Mouse (Mus musculus): Measurements from ENCODE around the gene H2-T3.
"Not testable (repeated sequence)": the region's sequence is repeated elsewhere in the genome, so short reads cannot be mapped to it uniquely, and the experiment has no call there.

Gene H2-T3

DNA sequence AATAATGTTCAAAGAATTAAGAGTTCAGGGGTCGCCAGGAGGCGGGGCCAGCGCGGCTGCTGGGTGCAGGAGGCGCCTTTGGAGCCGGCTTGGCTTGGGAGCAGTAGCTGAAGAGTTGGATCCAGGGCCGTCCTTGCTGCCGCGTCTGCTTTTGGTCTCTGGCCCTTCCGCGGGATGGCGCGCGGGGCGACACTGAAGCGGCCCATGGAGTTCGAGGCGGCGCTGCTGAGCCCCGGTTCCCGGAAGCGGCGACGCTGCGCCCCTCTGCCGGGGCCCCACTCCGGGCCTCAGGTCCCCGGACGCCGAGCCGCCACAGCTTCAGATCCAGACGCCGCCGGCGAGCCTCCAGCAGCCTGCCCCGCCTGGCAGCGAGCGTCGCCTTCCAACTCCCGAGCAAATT is 11.1 kb downstream of the H2-T3 start:
- not testable (repeated sequence) for DNase-seq (ENCODE audit: low read depth, low spot score)

DNA sequence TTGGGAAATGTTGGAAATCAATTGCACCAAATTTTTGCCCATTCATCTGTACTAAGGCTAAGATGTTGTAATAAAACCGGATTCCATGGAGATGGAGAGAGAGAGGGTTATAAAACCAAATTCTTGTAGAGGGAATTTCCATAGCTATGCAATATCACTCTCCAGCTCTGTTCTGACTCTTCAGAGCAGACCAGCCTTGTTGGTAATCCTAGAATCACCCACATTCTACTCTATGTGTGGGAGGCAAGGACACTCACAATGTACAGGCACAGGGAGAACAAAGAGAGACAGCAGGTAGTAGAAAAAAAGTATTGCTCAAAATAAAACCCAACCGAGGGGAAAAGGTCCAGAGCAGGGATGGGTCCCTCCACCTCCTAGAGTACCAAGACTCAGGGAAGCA is 14.0 kb downstream of the H2-T3 start:
- not testable (repeated sequence) for DNase-seq (ENCODE audit: low read depth, low spot score)

DNA sequence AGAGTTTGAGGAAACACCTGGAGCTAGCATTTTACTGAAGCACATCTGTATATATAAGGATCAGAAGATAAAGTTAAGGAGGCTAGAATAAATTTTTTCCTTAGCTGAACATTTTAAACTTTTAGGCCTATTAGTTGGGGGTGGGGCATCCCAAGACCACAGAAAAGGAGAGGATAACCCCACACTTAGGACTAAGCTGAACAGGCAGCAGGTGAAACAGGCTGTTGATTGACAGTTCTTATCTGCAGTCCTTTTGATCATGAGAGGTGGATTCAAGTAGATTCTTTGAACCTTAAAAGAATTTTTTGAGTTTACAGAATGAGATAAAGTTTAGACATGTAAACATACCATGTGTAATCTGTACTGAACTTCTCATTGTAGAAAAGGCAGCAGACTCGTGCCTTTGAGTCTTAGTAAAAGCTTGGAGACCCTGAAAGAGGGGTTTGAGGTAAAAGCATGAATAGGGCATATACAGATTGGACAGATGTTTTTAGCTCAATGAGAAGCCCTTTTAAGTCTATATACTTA is 19.7 kb downstream of the H2-T3 start:
- no peak for DNase-seq (ENCODE audit: low read depth, low spot score)

DNA sequence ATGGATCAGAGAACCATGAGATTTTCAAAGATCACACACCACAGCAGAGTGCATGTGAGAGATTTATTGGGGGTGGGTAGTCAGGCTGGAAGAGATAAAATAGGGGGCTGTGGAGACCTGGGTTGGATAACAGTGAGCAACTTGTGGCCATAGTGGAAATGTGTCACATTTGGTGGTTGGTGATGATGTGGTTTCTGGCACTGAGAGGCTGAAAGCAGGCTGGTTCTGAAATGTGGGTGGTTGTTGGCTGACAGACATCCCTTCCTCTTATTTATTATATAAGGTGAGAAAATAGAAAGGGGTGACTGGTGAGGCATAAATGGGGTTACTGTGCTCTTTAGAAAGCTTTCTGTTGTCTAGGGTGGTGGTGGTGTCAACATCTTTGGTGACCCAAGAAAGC is 20.3 kb downstream of the H2-T3 start:
- no peak for DNase-seq (ENCODE audit: low read depth, low spot score)

DNA sequence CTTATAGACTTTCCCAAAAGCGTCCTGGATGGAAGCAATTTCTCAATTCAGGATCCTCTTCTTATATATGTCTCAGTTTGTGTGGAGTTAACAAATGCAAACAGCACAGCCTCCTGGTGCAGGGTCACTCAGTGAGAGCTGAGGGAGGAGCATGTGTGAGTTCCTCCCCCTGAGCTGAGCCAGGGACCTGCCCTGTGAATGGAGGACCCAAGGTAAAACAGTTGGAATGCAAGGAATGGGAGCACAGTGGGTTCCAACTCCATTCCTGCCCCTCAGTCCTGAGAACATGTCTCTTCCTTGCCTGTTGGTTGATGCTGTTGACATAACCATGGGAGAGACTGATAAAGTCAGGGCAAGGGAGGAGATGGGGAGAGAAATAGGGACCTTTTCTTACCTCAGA is 21.0 kb downstream of the H2-T3 start:
- not testable (repeated sequence) for DNase-seq (ENCODE audit: low read depth, low spot score)

DNA sequence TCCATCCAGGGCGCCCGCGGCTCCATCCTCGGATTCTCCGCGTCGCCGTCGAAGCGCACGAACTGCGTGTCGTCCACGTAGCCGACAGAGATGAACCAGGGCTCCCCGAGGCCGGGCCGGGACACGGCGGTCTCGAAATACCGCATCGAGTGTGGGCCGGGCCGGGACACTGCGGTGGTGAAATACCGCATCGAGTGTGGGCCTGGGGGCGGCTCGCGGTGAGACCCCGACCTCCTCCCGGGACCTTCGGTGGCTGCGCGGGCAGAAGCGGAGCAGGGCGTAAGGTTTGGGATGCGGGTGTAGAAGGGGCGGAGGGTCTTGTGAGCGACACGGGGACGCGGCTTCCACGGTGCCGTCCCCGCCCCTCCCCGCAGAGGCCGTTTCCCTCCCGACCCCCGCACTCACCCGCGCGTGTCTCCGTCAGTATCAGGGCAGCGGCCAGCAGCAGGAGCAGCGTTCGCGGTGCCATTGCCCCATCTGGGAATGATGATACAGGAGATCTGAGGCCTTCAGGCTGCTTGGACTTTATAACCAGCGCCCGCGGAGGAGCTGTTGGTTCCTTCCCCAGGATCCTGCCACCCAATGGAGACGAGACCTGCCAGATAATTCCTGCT is 21.9 kb downstream of the H2-T3 start, which contains the start of gene Gm8909:
Gene Gm8909 (minus strand): TSS at position 499 of the 614 bp plus-strand sequence.
- DNase-seq (ENCODE audit: low read depth, low spot score): no peak

DNA sequence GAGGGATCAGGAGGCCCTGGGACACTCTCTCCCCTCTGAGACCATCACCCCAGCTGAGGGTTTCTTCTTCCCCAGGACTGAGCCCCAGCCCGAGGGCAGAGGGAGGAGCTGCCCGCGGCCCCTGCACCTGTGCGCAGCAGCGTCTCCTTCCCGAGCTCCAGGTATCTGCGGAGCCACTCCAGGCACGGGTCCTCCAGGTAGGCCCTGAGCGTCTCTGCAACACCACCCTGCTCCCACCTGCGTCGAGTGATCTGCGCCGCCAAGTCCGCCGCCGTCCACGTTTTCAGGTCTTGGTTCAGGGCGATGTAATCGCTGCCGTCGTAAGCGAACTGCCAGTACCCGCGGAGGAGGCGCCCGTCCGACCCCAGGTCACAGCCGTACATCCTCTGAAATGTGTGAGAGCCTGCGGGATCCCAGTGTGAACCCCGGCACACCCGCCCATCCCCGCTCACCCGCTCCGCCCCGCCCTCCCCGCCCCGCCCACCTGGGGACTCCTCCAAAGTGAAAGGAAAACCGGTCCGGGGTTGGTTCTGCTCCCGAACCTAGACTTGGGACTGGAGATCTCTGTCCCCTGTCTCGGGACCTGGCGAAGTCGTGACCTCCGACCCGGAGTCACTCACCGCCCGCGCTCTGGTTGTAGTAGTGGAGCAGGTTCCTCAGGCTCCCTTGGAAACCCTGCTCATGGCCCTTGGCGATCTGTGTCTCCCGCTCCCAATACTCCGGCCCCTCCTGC is 22.6 kb downstream of the H2-T3 start:
- no peak for DNase-seq (ENCODE audit: low read depth, low spot score)

DNA sequence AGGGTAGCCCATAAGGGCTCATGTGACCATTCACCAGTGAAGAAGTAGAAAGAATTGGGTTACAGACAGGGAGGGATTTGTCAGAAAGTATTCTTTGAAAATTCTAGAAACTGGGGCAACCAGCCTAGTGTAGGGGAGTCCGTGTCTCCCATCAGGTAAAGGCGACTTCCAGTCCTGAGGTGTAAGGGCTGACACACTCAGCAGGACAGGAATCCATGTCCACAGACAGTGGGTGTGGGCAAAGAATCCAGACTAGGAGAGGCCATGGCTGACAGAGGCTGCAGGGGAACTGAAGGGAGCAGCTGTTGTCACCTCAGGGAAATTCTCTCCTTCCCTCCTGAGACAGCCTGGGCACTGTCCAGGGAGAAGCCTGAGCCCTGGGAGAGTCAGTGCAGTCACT is 23.2 kb downstream of the H2-T3 start:
- not testable (repeated sequence) for DNase-seq (ENCODE audit: low read depth, low spot score)

DNA sequence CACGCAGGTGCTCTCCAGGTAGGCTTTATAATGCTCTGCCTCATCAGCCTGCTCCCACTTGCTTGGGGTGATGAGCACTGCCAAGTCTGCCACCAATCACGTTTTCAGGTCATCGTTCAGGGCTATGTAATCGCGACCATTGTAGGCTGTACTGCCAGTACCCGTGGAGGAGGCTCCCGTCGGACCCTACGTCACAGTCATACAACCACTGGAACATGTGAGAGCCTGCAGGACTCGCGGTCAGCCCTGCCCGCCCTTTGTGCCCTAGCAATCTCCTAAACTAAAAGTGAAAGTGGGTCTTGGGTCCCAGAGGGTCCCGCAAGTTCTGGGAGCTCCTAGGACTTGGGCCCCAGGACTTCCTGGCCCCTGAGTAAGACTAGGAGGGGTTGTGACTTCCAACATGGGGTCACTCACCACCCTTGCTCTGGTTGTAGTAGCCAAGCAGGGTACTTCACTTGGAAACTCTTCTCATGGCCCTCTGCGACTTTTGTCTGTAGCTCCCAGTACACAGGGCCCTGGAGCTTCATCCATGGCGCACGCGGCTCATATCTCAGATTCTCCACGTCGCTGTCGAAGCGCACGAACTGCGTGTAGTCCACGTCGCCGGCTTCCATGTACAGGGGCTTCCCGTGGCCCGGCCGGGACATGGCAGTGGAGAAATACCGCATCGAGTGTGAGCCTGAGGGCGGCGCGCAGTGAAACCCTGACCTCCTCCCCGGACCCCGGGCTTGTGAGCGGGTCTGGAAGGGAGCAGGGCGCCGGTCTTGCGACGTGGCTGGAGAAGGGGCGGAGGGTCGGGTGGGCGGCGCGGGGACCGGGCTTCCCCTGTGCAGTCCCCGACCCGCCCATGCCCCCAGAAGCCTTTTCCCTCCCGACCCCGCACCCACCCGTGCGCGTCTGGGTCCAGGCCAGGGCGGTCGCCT is 28.7 kb downstream of the H2-T3 start:
- no peak for DNase-seq (ENCODE audit: low read depth, low spot score)

DNA sequence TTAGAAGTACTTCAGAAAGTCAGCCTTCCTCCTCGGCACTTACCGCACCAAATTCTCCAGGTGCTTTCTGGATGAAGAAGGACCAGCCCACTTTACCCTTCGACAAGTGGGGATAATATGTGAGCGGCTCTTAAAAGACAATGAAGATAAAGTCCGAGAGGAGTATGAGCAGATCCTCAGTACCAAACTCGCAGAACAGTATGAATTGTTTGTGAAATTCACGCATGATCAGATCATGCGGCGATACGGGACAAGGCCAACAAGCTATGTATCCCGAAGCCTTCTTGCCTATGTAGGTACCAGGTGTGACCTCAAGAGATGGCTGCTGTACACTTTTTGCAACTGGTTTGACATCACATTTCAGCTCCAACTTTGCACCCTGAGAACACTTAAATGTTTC is 31.8 kb downstream of the H2-T3 start:
- not testable (repeated sequence) for DNase-seq (ENCODE audit: low read depth, low spot score)

DNA sequence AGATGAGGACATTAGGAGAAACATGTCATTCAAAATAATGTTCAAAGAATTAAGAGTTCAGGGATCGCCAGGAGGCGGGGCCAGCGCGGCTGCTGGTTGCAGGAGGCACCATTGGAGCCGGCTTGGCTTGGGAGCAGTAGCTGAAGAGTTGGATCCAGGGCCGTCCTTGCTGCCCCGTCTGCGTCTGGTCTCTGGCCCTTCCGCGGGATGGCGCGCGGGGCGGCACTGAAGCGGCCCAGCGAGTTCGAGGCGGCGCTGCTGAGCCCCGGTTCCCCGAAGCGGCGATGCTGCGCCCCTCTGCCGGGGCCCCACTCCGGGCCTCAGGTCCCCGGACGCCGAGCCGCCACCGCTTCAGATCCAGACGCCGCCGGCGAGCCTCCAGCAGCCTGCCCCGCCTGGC is 32.3 kb downstream of the H2-T3 start:
- not testable (repeated sequence) for DNase-seq (ENCODE audit: low read depth, low spot score)

DNA sequence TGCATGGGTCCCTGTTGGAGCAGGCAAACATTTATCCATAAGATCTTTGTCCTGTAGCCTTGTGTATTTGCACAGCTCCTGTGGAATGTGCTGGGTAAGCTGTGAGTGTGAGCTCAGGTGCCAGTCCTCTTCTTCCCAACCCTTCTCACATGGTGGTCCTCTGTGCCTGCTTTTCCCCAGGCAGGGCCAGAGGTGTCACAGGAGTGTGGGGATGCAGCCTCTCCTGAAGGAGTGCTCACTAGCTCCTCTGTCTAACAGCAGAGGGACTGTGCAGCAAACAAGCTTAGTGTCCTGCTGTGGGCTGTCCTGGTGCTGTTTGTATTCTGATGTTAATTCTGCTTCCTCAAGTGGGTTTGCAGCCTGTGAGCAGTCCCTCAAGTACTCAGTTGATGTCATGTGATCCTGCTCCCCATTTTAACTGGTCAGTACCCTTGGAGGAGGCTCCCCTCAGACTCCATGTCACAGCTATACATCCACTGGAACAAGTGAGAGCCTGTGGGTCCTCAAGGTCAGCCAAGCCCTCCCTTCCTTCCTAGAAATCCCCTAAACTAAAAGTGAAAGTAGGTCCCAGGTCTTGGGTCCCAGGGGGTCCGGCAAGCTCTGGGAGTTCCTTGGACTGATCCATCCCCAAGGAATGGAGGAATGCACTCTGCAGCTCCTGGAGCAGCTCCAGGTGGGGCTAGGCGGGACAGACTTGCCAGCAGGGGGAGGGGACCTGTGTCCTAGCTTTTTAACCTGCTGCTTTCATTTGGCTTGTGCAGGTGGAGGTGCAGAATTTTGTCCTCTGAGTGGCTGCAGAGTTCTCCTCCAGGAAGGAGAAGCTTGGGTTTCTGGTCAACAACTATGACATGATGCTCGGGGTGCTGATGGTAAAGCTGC is 35.6 kb downstream of the H2-T3 start:
- DNase-seq (ENCODE audit: low read depth, low spot score): peak; percentile 66

DNA sequence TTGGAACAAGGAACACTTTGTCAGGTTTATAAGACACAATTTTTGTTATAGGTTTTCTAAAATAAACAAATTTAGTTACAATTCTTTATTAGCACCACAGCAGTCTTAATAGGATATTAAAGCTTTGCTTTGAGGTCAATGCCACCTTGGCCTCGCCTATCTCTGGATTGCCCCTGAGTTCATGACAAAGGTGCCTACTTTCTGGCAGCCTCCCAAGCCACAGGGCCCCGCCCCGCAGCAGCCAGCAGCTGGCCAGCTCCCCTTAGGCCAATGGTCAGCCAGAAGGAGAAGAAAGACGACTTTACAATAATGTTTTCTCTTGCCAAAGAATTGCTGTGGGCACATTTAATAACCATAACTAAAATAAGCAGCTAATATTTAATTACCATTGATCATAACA is 38.9 kb downstream of the H2-T3 start:
- not testable (repeated sequence) for DNase-seq (ENCODE audit: low read depth, low spot score)

DNA sequence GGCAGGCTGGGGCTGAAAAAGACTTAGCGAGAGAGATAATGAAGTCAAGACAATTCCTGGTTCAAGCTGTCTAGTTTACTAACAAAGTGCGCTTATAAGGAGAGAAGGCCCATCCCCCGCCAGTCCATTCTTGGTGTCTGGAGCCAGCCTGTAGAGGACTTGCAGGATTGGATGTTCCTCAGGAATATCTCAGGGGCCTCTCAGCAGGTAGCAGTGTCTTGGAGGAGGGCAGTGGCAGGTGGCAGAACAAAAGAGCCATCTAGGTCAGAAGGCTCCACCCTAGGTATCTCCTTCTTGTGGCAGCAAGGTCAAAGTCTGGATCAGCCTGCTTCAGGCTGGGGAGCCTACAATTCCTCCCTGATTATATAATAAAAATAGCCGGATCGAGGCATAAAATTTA is 41.6 kb downstream of the H2-T3 start:
- not testable (repeated sequence) for DNase-seq (ENCODE audit: low read depth, low spot score)

DNA sequence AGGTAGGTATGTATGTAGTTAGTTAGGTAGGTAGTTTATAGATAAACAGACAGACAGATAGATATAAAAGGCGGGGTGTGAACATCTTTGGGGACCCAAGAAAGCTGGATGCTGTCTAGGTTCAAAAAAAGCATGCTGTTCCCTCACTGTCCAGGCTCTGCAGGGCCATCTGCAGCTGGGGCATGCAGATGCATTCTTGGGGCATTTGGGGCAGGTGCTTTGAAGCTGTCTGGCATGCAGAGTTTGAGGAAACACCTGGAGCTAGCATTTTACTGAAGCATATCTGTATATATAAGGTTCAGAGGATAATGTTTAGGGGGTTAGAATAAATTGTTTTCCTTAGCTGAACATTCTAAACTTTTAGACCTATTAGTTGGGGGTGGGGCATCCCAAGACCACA is 43.1 kb downstream of the H2-T3 start:
- DNase-seq (ENCODE audit: low read depth, low spot score): not testable (repeated sequence)

DNA sequence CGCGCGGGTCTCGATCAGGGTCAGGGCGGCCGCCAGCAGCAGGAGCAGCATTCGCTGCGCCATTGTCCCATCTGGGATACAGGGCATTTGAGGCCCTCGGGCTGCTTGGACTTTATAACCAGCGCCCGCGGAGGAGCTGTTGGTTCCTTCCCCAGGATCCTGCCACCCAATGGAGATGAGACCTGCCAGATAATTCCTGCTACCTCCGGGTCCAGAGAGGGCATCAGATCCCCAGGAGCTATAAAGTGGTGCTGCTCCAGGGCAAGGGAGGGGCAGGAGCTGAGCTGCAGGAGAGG is 44.3 kb downstream of the H2-T3 start:
- not testable (repeated sequence) for DNase-seq (ENCODE audit: low read depth, low spot score)

DNA sequence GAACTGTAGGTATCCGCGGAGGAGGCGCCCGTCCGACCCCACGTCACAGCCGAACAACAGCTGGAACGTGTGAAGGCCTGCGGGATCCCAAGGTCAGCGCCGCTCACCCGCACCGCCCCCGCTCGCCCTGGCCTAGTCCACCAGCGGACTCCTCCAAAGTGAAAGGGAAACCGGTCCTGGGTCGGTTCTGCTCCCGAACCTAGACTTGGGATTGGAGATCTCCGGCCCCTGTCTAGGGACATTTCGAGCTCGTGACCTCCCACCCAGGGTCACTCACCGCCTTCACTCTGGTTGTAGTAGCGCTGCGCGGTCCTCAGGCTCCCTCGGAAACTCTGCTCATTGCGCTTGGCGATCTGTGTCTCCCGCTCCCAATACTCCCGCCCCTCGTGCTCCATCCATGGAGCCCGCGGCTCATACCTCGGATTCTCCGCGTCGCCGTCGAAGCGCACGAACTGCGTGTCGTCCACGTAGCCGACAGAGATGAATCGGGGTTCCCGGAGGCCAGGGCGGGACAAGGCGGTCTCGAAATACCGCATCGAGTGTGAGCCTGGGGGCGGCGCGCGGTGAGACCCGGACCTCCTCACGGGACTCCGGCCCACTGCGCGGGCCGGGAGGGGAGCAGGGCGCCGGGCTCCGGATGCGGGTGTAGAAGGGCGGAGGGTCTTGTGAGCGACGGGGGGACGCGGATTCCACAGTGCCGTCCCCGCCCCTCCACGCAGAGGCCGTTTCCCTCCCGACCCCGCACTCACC is 44.8 kb downstream of the H2-T3 start:
- no peak for DNase-seq (ENCODE audit: low read depth, low spot score)

DNA sequence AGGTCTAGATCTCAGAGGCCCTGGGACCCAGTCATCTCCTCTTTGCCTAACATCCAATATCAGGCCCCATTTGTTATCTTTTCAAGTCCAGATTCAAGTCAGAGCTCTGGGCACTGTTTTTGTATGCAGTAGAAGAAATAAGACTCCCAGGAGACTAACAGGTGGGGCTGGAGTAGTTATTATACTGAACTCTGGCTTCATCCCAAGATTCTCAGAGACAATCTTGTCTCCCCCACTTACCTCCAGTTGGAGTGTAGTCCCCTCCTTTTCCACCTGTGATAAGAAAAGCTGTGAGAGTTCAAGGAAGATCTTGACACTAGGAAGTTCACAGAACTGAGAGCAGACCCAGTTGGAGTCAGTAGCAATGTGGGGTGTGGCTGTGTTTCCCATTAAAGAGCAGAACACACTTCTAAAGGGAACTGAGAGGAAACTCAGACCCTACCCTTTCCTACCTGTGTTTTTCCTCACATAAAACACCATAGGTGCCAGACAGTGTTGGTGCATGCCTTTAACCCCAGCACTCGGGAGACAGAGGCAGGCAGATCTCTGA is 53.7 kb downstream of the H2-T3 start:
- not testable (repeated sequence) for DNase-seq (ENCODE audit: low read depth, low spot score)

Measured in WW6 (cell line).